Mouse (Mus musculus) left cerebral cortex, postnatal 4 days (tissue): Measurements from ENCODE around the gene Kti12. TPM values are rescaled to one million over a fixed set of nuclear protein-coding genes. Genes with fewer than 3 reads are reported as not detected.
A peak's percentile ranks its signal among the peaks of the same experiment; 100 is the strongest.

Experiments used
- DNase-seq: peaks from one replicate; pipeline ENCODE4 v3.0.0-alpha.2; 2022
- intact Hi-C: fragments of 180-260 bp; cut with DNase I; formaldehyde crosslinking; loops from one replicate; pipeline ENCODE4 v1.15.1; 2025
- total RNA-seq, 2 experiments: library from RNA; stranded (reverse); gene quantifications; 2 replicates each; pipeline ENCODE4 v1.2.3; 2021

Kti12 gene
- 10 to 100 TPM; 17.4 to 19.2 TPM for total RNA-seq

DNA sequence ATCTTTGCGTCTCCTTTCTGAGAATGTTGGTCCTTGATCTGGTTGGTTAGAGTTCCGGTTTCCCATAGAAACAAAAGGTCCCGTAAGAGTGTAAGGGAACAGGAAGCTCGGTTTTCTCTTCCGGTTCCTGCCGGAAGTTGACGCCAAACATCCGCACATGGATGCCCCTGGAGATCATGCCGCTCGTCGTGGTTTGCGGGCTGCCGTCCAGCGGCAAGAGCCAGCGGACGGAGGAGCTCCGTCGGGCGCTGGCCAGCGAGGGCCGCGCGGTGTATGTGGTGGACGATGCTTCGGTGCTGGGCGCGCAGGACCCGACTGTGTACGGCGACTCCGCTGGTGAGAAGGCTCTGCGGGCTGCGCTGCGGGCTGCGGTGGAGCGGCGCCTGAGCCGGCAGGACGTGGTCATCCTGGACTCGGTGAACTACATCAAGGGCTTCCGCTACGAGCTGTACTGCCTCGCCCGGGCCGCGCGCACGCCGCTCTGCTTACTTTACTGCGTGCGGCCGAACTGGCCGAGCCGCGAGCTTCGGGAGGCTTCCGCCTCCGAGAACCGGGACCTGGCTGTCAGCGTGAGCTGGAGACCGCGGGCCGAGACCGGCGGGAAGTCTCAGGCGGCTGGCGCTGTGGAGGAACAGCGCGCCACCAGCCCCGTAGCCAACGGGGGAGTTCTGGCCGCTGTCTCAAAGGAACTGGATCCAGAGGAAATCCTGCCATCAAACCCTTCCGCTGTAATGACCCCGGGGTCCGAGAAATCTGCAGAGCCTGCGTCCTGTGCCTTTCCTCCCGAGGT, at the start of gene Kti12:
Gene Kti12 (plus strand): TSS at position 71 of the 790 bp plus-strand sequence.
- intact Hi-C loops = no loop called here
- DNase-seq = peak; percentile 81

DNA sequence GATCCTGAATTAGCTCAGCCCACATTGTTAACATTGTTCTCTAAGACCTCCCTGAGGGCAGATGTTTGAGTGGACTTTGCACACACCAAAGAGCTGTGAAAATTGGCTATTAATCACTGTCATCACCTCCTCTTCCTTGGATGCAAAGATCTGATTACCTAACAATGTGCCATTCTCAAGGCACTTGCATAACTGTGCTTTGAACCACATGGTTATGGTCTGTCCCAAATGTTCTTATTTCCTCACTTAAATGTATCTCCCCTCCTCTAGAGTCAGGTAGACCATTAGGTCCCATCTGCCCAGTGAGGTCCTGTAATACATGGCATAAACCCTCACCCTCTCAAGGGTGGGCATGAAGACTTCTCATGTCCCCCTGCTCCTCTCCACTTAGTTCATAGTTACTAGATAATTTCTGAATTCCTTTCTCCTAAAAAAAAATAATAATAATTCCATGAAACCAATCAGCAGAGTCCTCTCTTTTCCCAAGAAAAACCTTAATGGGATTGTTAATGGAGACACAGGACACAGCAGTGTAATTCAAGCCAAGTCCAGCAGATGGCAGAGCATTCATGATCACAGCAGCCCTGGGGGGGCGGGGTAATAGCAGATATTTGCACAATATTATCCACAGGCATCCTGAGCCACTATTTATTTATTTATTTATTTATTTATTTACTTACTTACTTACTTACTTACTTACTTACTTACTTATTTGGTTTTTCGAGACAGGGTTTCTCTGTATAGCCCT, 49.3 kb upstream of the Kti12 start:
- DNase-seq = peak; percentile 67
- intact Hi-C loops = no loop called here

DNA sequence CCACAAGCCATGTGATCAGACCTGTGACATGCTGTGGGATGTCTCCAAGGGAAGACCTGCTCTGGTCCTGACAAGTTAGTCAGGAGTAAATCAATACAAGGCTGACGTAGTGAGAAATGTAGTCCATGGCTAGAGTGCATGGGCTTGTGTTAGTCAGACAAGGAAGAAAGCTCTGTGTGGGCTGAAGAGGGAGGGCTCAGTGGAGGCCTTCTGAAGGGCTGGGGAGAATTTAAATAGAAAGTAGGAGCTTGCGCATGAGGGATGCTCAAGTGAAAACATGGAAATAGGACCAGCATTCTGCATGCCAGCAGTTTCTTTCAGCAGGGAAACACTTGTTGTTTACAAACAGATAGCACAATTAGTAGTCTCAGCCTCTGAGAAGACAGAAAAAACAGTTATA, 44.0 kb upstream of the Kti12 start:
- no peak for DNase-seq
- intact Hi-C loops = no loop called here

DNA sequence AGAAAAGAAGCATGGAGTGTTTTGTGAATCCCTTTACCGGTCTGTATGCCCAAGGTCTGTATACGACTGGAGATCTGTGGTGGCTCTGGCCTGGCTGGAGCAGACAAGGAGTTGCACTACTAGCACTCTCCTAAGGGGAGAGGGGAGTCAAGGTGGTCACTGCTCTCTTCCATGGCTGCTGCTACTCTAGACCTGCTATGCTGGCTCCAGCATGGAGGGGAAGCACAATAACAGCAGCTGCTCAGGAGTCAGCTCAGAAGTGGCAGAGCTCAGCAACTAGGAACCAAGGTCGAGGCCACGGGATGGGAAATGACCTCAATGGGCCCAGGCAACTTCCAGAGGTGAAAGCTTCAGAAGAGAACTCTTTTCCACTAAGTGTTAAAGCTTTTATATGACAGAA, 36.4 kb upstream of the Kti12 start:
- intact Hi-C loops = no loop called here
- no peak for DNase-seq

DNA sequence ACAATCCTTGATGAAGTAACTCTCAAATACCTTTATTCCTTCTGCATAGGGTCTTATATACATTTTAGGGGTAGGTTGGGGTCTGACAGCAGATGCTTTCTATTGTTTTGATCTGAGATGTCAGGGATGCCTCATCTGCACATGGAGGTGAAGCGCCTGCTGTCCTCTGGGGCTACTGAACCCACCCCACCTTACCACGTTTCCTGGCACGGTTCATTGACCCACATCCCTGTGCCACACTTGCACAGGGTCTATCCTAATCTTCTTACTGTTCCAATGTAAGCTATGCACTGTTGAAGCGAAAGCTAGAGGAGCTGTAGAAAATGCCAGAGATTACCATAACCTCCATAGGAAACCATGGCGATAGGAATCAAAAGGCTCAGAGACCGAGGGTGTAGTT, 36.0 kb upstream of the Kti12 start:
- intact Hi-C loops = no loop called here
- no peak for DNase-seq

DNA sequence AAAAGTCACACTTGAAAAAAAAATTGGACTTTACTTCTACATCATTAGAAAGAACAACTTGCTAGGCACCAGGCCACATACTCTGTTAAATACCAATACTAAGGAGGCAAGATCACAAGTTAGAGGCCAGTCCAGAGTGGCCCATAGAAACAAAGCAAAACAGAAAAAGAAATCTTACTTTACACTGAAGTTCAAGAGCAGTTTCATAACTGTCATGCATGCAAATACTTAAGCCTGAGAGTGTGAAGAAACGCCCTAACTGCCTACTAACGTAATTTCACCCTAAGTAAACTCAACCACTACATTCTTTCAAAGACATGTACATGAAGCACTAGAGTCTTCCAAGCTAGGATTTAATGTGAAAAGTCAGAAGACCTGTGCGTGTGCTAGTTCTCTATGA, 21.9 kb upstream of the Kti12 start:
- DNase-seq = no peak
- intact Hi-C loops = no loop called here

DNA sequence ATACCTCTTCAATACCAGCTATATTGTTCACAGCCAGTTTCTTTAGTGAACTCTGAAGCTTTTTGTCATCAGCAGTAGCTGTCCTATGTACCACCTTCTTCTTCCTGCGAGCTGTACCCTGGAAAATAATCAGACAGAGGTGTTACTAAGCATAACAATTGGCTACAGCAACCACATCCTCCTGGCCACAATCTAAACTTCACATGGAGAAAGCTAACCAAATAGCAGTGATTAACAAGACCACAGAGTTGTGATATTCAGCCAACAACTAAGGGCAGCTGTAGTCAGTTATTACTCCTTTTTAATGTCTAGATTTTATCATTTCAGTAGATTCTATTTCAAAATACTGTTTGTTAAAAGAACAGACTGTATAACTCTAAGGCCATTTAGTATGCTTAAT, 21.5 kb upstream of the Kti12 start:
- intact Hi-C loops = no loop called here
- no peak for DNase-seq

DNA sequence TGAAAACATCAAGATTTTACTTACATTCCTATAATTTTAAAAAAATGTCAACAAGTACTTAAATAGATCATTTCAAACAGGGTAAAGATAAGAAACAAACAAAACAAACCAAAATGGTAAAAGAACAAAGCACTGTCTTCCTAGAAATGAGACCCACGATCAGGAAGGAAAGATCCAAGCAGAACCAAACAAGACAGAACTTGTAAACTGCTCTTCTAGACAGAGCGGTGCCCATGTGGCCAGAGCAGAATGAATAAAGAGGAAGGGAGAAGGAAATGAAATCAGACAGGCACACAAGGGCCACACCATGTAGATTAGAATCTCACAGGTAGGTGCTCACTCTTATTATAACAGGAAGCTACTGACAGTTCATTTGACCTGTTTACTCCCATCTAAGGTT, 20.9 kb upstream of the Kti12 start:
- DNase-seq = no peak
- intact Hi-C loops = no loop called here

DNA sequence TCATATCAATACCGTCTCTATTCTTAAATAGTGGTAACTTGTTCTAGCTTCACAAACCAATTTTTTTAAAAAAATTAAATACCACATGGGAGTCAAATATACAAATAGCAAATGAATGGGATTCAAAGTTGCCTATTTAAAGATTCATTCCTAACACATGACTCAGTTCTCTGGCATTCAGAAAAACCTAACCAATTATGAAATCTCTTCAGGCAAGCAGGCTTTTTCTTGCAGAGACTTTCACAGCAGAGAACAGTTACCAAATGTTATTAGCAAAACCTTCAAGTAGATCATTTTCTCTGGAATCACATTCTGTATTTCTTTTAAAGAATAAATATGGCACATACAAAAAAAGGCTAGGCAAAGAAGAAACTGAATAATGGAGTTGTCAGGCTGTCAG, 16.9 kb upstream of the Kti12 start:
- intact Hi-C loops = no loop called here
- no peak for DNase-seq

DNA sequence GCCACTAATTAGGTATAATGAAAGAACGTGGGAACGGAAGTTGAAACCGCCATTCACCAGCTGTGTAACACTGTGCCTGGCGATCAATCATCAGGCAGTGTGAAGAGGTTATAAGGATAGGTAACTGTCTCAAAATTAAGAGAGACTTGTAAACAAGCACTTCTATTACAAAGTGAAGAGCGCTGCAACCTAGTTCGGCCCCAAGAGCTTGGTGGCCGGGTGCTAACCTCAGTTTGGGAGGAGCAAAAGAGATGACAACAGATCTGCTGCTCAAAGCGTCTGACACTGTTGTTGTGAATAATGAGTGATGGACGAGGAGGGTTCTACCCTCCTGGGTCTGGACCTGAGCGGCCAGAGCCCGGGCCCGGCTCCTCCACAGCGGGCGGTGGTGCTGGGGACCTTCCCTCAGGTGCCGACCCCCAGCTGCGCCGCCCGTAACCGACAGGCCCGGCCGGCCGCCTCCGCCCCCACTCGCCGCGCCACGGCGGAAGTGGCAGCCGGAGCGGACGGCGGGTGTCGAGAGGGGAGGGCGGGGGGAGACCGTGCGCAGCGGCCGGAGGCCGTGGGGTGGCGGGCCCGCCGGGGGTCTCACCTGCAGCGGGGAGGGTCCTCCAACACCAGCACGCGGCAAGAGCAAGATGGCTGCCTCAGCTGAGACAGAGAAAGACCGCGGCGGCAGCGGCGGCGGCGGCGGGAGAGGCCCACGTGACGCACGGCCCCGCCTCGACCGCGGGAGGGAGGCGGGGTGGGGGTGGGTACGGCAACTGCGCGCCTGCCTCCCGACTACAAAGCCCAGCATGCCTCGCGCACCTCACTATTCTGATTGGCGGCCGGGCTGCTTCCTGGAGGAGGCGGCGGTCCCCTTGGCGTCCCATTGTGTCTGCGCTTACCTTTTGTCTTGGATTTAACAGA, 14.4 kb upstream of the Kti12 start, which contains the start of gene Btf3l4:
Gene Btf3l4 (minus strand): TSS at position 699 of the 912 bp plus-strand sequence.
- peak; percentile 96 for DNase-seq
- intact Hi-C loops = no loop called here

DNA sequence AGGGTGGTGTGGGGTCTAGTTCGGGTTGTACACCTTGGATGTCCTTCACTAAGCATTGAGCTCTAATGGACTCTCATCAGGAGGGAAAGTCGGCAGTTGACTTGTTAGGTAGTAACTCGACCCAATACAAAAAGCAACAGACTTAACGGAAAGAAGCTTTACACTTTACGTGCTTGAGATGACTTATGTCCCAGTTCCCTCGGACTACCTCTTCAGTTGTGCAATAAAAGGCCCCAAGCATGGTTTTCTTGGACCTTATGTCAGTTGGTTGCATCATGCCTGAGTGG, 13.8 kb upstream of the Kti12 start:
- intact Hi-C loops = no loop called here
- DNase-seq = no peak

DNA sequence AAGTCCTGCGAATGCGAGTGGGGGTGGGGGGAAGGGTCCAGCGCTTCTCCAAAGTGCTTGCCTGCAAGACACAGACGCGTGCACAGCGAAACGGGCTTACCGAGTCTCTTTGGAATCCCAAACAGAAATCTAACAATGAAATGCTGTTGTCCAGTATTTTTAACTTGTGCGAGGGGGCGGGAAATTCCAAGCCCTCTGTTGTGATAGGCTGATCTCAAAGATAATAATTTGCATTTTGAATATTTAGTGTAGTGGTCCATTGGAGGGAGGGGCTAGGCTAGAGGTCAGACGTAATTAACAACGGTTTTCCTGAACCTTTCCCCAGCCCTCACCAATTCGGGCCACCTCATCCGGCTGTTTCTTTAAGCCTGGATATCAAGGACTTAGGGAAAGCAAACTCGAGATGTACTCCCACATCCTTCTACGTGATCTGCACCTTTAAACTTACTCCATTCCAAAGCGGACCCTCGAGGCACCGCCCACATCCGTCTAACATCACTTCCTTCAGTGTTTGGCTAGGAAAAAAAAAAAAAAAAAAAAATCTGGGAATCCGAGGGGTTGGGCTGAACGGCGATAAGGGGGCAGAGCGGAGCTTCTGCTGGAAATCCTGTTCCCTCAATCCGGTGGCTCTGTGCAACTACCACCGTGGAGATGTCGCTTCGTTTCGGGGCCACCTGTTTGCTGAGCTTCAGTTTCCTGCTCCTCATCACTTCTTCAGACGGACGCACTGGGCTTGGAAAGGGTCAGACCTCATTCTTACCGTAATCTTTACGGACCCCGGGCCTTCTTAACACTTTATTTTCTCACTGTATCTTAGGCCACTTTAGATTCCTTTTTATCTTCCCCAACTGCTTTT, 13.2 kb upstream of the Kti12 start, which contains the start of gene Txndc12:
Gene Txndc12 (plus strand): TSS at position 487 of the 856 bp plus-strand sequence.
- DNase-seq = peak; percentile 87
- intact Hi-C loops = no loop called here

DNA sequence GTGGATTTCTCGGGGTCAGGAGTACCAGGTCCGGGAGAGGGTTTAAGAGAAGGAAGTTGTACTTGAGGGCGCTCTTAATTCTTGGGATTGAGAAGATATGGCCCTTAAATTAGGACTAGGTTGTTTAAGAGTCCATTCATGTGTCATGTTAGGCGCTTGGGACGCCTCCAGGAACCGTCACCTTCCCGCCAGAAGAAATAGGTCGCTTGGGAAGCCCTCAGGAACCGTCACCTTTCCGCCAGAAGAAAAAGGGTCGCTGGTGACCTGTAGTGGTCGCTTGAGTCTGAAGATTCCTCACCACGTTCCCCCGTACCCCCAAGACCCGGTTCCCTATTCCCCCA, 12.6 kb upstream of the Kti12 start:
- DNase-seq = peak; percentile 28
- intact Hi-C loops = no loop called here

DNA sequence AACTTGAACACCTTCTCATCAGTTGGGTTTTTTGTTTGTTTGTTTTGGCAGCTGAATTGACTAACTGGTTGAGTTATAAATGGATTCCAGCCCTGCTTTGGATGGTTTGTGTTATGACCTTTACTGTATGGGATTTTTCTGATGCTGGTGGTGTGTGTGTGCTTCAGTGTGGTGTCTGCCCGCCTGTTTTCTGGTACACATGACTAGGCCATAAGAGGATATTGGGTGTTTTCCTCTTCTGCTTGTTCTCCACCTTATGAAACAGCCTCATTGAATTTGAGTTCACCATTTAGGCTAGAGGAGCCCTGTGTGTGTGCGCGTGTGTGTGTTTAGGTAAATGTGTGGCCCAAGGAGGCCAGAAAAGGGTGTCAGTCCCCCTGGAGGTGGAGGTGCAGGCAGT, 12.1 kb upstream of the Kti12 start:
- intact Hi-C loops = no loop called here
- DNase-seq = no peak

DNA sequence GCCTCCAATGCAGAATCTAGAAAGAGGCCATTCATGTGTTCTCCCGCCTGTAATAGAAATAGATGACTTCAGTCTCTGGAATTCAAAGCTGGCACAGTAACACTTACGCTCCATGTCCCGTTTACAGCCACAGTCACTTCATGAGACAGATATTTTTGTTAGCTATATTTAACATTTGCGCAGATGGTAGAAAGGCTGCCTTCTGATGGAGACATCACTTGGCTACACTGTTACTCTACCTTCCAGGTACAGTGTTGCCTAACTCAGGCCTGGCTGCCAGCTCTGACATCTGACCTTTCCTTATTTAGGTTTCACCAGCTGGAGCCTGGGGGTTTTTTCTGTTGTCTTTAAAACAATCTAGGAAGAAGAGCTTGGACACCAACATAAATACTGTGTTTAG, 9.6 kb upstream of the Kti12 start:
- intact Hi-C loops = no loop called here
- no peak for DNase-seq

DNA sequence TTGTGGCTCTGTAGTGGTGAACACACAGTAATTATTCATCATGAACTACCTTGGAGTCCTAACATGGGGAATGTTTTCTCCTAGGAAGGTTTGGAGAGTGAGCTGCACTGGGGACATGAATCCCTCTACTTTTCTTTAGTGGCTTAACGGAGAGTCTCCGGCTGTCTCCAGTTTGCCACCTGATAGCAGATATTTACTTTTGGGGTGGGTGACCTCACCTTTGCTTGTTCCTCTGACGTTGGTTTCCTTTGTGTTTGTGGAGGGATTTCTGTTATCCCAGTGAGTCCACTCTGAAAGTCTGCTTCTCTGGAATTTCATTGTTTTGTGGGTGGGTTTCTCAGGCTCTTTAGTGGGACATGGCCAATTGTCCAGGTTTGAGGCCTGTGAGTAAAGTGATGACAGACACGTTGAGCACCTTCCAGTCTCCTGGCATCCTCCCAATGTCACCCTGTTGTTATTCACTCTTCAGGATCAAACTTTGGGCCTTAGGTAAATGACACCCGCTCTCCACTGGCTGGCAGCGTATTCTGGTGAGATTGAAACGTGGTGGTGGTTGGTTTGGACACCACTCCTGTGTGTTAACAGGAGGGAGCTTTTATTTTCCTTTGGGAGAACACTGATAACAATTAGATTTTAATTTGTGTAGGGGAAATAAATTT, 5.5 kb upstream of the Kti12 start:
- intact Hi-C loops = no loop called here
- DNase-seq = no peak

DNA sequence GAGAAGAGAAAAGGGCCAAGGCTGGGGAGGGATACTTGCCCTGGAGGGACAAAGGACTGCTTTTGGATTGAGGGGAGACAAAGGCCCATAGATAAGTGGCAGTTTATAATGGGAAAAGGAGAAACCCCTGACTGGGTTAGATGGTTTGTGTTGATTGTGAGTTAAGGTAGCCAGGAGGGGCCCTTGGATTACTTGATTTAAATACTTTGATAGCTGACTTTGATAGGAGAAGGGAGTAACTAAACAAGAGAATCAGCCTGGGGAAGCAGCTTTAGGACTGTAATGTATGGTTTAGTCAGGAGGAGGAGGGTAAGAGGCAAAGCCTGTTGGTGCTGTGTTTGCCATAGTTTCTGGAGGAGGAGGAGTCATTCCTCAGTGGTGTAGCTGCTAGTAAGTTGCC, 4.2 kb upstream of the Kti12 start:
- intact Hi-C loops = no loop called here
- DNase-seq = no peak

DNA sequence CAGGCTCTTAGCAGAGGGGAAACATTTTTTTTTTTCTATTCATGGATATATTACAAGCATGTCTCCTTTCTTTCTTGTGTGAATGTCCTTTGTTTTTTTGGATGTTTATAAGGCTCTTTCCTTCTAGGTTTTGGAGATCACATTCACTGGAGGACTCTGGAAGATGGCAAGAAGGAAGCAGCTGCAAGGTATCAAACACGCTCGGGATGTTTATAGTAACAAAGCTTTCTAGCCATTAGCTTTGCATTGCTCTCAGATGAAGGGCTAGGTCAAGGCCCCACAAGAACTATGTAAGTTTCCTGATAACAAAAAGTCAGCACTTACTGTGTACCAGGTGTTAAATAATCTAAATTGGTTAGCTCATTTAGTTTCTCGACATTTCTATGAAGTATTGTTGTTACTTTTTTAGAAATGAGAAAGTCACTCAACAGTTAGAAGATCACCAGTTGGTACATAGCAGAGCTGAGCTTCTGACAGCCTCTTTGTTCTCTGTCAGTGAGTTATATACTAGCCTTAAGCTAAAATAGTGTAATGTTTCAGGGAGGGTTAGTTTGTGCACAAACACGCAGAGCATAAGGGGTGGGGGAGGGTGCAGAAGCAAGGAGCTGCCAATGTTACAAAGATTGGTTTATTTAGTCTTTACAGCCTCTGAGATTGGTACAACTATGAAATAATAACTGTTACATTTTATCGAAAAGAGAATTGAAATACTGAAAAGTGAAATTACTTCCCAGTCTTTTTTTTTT, 1.6 kb upstream of the Kti12 start:
- no peak for DNase-seq
- intact Hi-C loops = no loop called here

DNA sequence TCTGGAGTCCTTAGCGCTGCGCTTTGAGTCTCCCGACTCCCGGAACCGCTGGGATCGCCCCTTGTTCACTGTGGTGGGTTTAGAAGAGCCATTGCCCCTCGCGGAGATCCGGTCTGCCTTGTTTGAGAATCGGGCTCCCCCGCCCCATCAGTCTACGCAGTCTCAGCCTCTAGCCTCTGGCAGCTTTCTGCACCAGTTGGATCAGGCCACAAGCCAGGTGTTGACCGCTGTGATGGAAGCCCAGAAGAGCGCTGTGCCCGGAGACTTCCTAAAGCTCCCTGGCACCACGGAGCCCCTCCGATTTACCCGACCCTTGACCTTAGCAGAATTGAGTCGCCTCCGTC, 892 bp downstream of the Kti12 start, which contains the start of gene A730015C16Rik:
Gene A730015C16Rik (minus strand): TSS at position 115 of the 344 bp plus-strand sequence.
- peak; percentile 39 for DNase-seq
- intact Hi-C loops = no loop called here
